Mouse (Mus musculus) hindbrain, embryonic 15.5 days (tissue): Measurements from ENCODE around the gene Frat2. TPM values are rescaled to one million over a fixed set of nuclear protein-coding genes. Genes with fewer than 3 reads are reported as not detected.
"Not testable (repeated sequence)": the region's sequence is repeated elsewhere in the genome, so short reads cannot be mapped to it uniquely, and the experiment has no call there.

Experiments used
- ATAC-seq: fragments of 200-750 bp; cut with Nextera tagmentation; 2 replicates; pipeline ENCODE4 v1.8.0; 2017; ENCODE audit warnings: low read depth, moderate number of reproducible peaks, moderate TSS enrichment; ENCODE audit not compliant: low FRiP score
- H3K27ac ChIP-seq: fragments of 300-500 bp; sonication (generic); replicated peaks from 2 replicates; pipeline ENCODE4 v1.5.1; 2015; ENCODE audit warnings: mild to moderate bottlenecking, inconsistent platforms
- H3K27me3 ChIP-seq: fragments of 300-500 bp; sonication (generic); 2 replicates; pipeline ENCODE4 v1.6.1; 2015; ENCODE audit warnings: control low read depth, inconsistent platforms
- H3K36me3 ChIP-seq: fragments of 300-500 bp; sonication (generic); 2 replicates; pipeline ENCODE4 v1.6.1; 2015; ENCODE audit warnings: control low read depth, inconsistent platforms
- H3K4me1 ChIP-seq: fragments of 300-500 bp; sonication (generic); replicated peaks from 2 replicates; pipeline ENCODE4 v1.6.1; 2015; ENCODE audit warnings: control low read depth, inconsistent platforms
- H3K4me2 ChIP-seq: fragments of 300-500 bp; sonication (generic); 2 replicates; pipeline ENCODE4 v1.6.1; 2015; ENCODE audit warnings: moderate library complexity, mild to moderate bottlenecking, inconsistent platforms
- H3K4me3 ChIP-seq: fragments of 300-500 bp; sonication (generic); 2 replicates; pipeline ENCODE4 v1.5.1; 2015; ENCODE audit warnings: mild to moderate bottlenecking, inconsistent platforms
- H3K9ac ChIP-seq: fragments of 300-500 bp; sonication (generic); 2 replicates; pipeline ENCODE4 v1.6.1; 2015; ENCODE audit warnings: inconsistent platforms
- H3K9me3 ChIP-seq: fragments of 300-500 bp; sonication (generic); 2 replicates; pipeline ENCODE4 v1.6.1; 2016; ENCODE audit warnings: control low read depth, inconsistent platforms
- WGBS: fragments of 180-500 bp; shearing (Covaris S2); methylation state at CpG from one replicate; pipeline ENCODE4 v1.1.7; 2015; 5-methylcytosine and 5-hydroxymethylcytosine counted together
- polyA plus RNA-seq: library from polyadenylated mRNA; unstranded; fragments of >200 nt; fragmentation: Nextera tagmentation; extraction: Ambion mirVana; gene quantifications from 2 replicates; pipeline ENCODE4 v1.2.1, GENCODE M21; 2015

The Frat2 gene
- polyA plus RNA-seq = 6.7 and 8.1 TPM in 2 replicates

DNA sequence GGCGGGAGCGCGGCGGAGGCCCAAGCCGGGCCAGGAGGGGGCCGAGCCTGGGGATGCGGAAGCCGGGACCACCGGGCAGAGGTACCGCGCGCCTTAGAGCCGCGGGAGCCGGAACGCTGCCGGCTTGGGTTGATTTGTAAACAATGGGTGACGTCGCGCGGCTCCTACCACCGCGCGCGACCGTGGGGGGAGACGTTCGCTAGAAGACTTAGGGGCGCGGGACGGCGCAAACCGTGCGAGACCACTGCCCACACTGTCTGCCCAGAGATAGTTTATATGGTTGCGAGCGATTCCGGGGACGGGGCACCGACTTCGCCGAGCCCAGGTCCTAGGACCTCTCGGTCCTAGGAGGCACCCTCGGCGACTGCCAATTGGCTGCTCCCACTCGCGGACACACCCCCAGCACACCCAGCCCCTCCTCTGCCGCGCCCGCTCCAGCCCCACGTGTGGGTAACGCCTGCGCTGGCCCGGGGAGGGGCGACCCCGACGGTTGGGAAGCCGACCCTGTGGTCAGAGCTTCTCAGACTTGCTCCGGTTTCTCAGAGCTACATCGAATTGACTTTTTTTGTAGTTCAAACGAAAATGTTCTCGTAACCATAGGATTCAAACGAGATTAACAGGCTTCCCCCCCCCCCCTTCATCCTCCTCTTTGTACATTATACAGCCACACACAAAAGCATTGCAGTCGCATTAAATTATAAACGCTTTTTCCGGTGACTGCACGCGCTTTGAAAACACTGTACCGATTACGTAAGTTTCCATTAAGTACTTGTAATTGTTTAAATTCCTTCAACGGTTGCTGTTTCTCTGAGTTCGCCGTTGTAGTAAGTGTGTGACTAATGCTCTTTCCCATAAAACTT is at the start of gene Frat2:
Gene Frat2, minus strand, starts transcription at position 141 of the 860 bp plus-strand sequence.
- ATAC-seq = peak; percentile 96

DNA sequence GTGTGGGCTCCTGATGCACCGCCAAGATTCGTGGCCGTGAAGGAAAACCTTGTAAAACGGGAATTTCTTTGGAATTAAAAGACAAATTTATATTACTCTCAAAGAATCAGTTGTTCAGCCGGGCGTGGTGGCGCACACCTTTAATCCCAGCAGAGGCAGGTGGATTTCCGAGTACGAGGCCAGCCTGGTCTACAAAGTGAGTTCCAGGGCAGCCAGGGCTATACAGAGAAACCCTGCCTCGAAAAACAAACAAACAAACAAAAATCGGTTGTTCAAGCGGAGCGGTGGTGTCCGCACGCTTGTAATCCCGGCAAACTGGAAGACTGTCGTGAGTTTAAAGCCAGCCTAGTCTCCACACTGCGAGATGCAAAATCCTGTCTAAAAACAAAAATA is 48.4 kb upstream of the Frat2 start:
- H3K4me3 ChIP-seq = peak overlapping the region; percentile 94
- H3K9ac ChIP-seq = peak overlapping the region; percentile 63
- no peaks in the 10 kb centered on the region for H3K27me3 ChIP-seq
- WGBS = 17% methylated on average over 18 of the region's 18 CpGs
- peak overlapping the region; percentile 81 for H3K4me2 ChIP-seq
- peak overlapping the region; percentile 60 for H3K27ac ChIP-seq
- peak; percentile 61; the same call in 1 of the 2 replicates for ATAC-seq
- no peaks in the 10 kb centered on the region for H3K9me3 ChIP-seq
- peaks cover 6% of the 10 kb centered on the region; the same call in 1 of the 2 replicates for H3K36me3 ChIP-seq
- H3K4me1 ChIP-seq = peaks cover 19% of the 10 kb centered on the region

More for the DNA sequence above, at the start of gene Frat2:
- Histone ChIP-seq H3K27ac (peak within 1 kb of the TSS; percentile 96), H3K9me3 (no peaks in the 10 kb centered on the region), H3K4me3 (peak within 1 kb of the TSS; percentile 61), H3K4me1 (peaks cover 35% of the 10 kb centered on the region), H3K4me2 (peak within 1 kb of the TSS; percentile 89), H3K36me3 (no peaks in the 10 kb centered on the region), H3K27me3 (no peaks in the 10 kb centered on the region), H3K9ac (peak within 1 kb of the TSS; percentile 58)
- under 1% methylated on average over 71 of the region's 72 CpGs for WGBS

DNA sequence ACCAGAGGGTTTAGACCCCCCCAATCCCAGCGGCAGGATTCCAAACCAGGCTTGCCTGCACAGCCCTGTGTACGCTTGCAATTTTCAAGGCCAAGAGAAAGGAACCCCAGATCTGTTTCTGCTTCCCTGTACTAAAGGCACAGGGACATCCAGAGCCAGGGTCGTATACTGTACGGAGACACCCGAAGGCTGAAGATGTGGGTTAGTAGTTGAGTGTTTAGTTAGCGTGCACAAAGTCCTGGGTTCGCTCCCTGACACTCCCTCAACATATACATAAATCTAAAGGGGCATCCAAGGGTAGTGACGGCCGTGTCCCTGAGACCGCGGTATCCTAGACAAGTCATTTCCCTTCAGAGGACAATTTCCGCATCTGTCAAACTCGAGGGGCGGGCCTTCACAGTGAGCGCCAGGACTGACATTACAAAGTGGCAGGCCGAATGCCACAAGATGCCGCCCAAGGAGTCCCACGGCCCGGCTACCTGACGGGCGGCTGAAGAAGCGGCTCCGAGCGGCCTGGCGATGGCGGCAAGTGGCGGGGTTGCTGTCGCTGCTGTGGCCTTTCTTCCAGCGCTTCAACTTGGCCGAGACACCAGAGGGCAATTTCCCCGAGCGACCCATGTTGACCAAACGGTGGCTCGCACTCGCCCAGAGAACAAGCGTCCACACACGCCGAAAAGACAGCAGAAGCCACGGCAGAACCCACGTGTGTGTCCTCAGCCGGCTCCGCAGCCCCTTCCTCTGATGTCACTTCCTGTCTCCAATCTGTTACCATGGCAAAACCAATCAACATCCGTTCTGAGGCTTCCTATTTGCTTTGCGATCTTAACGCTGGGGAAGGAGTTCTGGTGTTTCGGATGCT is 47.8 kb upstream of the Frat2 start, which contains the start of gene Rrp12:
Gene Rrp12, minus strand, starts transcription at position 714 of the 859 bp plus-strand sequence.
- peaks cover 19% of the 10 kb centered on the region for H3K4me1 ChIP-seq
- H3K27ac ChIP-seq = peak within 1 kb of the TSS; percentile 62
- H3K36me3 ChIP-seq = peaks cover 6% of the 10 kb centered on the region; the same call in 1 of the 2 replicates
- no peaks in the 10 kb centered on the region for H3K9me3 ChIP-seq
- H3K27me3 ChIP-seq = no peaks in the 10 kb centered on the region
- peak; percentile 98 for ATAC-seq
- 2% methylated on average over 46 of the region's 46 CpGs for WGBS
- peak within 1 kb of the TSS; percentile 63 for H3K9ac ChIP-seq
- peak within 1 kb of the TSS; percentile 81 for H3K4me2 ChIP-seq
- peak within 1 kb of the TSS; percentile 94 for H3K4me3 ChIP-seq

GRCm38 (mm10) chr19:41894959-41895358 is 47.0 kb upstream of the Frat2 start:
- Histone ChIP-seq H3K36me3 (peaks cover 11% of the 10 kb centered on the region; the same call in 1 of the 2 replicates), H3K4me3 (peak overlapping the region; percentile 94), H3K4me1 (peaks cover 19% of the 10 kb centered on the region), H3K9me3 (no peaks in the 10 kb centered on the region), H3K27ac (no peak overlapping the region), H3K27me3 (no peaks in the 10 kb centered on the region), H3K9ac (peak overlapping the region; percentile 63; the same call in 1 of the 2 replicates), H3K4me2 (peak overlapping the region; percentile 81)
- WGBS = 50% methylated on average over 7 of the region's 7 CpGs
- no peak for ATAC-seq

DNA sequence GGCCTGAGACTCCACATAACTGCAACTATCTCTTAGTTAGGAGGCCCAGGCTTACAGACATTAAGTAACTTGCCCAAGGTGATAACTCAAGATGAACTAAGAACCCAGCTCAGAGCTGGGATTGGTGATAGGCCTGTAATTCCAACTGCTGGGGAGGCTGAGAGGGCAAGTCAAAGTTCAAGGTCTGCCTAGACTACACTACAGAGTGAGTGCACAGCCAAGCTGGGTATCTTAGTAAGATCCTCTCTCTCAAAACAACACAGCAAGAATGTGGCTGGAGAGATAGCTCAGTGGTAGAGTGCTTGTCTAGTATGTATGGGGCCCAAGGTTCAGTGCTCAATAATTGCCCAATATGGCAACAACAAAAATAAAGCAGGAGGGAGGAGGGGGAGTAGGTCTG is 40.3 kb upstream of the Frat2 start:
- H3K4me3 ChIP-seq = no peak overlapping the region
- H3K27me3 ChIP-seq = no peaks in the 10 kb centered on the region
- no peak overlapping the region for H3K9ac ChIP-seq
- H3K36me3 ChIP-seq = peaks cover 62% of the 10 kb centered on the region
- H3K9me3 ChIP-seq = no peaks in the 10 kb centered on the region
- no peak overlapping the region for H3K27ac ChIP-seq
- ATAC-seq = no peak
- H3K4me1 ChIP-seq = no peaks in the 10 kb centered on the region
- no peak overlapping the region for H3K4me2 ChIP-seq

DNA sequence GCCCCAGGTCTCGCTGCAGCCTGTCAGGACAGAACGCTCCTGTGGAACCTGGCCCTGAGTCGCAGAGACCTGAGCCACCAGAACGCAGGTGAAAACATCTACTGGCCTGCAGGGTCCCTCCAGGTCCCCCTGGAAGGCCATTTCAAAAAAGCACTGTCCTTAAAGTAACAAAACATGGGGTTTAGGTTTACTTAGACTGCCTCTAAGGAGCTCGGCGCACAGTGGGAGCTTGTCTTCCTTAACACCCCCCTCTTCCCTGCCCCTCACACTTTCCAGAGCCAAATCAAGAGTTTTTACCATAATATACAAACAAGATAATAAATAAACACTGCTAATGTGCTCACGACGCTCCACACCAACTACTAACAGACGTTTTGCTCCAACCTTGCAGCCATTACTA is 36.0 kb upstream of the Frat2 start:
- Histone ChIP-seq H3K36me3 (peaks cover 69% of the 10 kb centered on the region), H3K4me1 (no peaks in the 10 kb centered on the region), H3K4me3 (no peak overlapping the region), H3K9ac (no peak overlapping the region), H3K27ac (no peak overlapping the region), H3K9me3 (no peaks in the 10 kb centered on the region), H3K4me2 (no peak overlapping the region), H3K27me3 (no peaks in the 10 kb centered on the region)
- ATAC-seq = no peak
- 93% methylated on average over 9 of the region's 9 CpGs for WGBS

- no peak for ATAC-seq
- Histone ChIP-seq H3K4me2 (no peak overlapping the region), H3K4me3 (no peak overlapping the region), H3K4me1 (no peaks in the 10 kb centered on the region), H3K36me3 (peaks cover 61% of the 10 kb centered on the region), H3K9me3 (no peaks in the 10 kb centered on the region), H3K9ac (no peak overlapping the region), H3K27ac (no peak overlapping the region), H3K27me3 (no peaks in the 10 kb centered on the region)
- 99% methylated on average over 4 of the region's 4 CpGs for WGBS
These were observed 33.9 kb upstream of the Frat2 start for GRCm38 (mm10) chr19:41881842-41882241.

- H3K9ac ChIP-seq = no peak overlapping the region
- H3K4me3 ChIP-seq = no peak overlapping the region
- H3K36me3 ChIP-seq = peaks cover 69% of the 10 kb centered on the region
- H3K27ac ChIP-seq = no peak overlapping the region
- no peak for ATAC-seq
- no peaks in the 10 kb centered on the region for H3K27me3 ChIP-seq
- 94% methylated on average over 14 of the region's 14 CpGs for WGBS
- no peak overlapping the region for H3K4me2 ChIP-seq
- H3K9me3 ChIP-seq = no peaks in the 10 kb centered on the region
- H3K4me1 ChIP-seq = no peaks in the 10 kb centered on the region
These were observed 26.4 kb upstream of the Frat2 start for GRCm38 (mm10) chr19:41874356-41874755.

GRCm38 (mm10) chr19:41872285-41872684 is 24.4 kb upstream of the Frat2 start:
- Histone ChIP-seq H3K27me3 (no peaks in the 10 kb centered on the region), H3K9ac (no peak overlapping the region), H3K9me3 (no peaks in the 10 kb centered on the region), H3K4me1 (no peaks in the 10 kb centered on the region), H3K27ac (no peak overlapping the region), H3K4me2 (no peak overlapping the region), H3K4me3 (no peak overlapping the region), H3K36me3 (peaks cover 77% of the 10 kb centered on the region)
- ATAC-seq = no peak
- WGBS = 90% methylated on average over 2 of the region's 2 CpGs

DNA sequence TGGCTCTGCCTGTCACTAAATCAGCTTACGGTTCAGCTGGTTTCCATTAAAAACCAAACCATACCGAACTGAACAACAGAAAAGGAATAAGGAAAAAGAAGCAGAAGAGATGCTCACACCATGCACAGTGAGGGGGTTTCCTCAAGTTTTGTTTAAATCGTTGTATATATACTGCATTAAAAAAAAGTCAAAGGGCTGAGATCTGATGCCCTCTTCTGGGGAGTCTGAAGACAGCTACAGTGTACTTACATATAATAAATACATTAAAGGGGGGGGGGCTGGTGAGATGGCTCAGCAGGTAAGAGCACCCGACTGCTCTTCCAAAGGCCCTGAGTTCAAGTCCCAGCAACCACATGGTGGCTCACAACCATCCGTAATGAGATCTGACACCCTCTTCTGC is 22.0 kb upstream of the Frat2 start:
- H3K36me3 ChIP-seq = peaks cover 75% of the 10 kb centered on the region
- H3K27ac ChIP-seq, H3K27me3 ChIP-seq, H3K4me2 ChIP-seq, H3K9me3 ChIP-seq, ATAC-seq, H3K4me1 ChIP-seq, H3K9ac ChIP-seq, H3K4me3 ChIP-seq: not testable (repeated sequence)
- 86% methylated on average over 5 of the region's 5 CpGs for WGBS

DNA sequence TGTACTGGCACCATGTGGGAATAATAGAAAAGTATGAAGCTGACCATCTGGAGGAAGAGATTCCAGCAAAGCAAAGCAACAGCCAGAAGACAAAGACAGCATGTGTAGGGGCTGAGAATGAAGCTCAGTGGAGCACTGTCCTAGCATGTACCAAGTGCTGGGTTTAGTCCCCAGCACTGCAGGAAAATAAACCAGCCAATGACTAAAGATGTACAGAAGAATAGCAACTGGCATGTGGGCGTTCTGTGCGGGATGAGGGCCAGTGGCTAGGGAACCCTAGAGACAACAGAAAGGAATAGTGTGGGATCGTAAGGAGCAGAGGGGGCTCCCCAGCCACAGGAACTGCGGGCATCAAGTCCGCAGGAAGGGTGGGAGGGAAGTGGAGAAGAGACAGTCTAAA is 21.4 kb upstream of the Frat2 start:
- Histone ChIP-seq H3K4me3 (no peak overlapping the region), H3K36me3 (peaks cover 71% of the 10 kb centered on the region), H3K4me1 (no peaks in the 10 kb centered on the region), H3K9me3 (no peaks in the 10 kb centered on the region), H3K9ac (no peak overlapping the region), H3K27me3 (no peaks in the 10 kb centered on the region), H3K4me2 (no peak overlapping the region), H3K27ac (no peak overlapping the region)
- 96% methylated on average over 5 of the region's 5 CpGs for WGBS
- no peak for ATAC-seq

DNA sequence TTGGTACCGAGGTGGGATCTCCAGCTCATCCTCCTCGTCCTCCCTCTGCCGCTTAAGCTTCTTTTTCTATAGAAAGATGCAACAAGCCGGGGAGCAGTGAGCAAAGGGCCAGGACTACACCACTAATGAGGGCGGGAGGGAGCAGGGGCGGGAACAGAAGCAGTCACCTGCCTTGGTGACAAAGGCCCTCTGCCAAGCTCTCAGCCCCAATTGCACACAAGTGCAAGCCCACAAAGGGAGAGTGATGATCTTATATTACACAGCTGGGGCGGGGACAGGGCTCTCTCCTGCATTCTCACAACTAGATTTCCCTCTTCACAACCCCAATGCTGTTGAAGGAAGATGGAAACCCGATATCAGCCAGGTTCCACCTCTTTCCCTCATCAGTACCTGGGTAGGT is 18.8 kb upstream of the Frat2 start:
- no peaks in the 10 kb centered on the region for H3K27me3 ChIP-seq
- H3K9me3 ChIP-seq = no peaks in the 10 kb centered on the region
- no peak overlapping the region for H3K4me3 ChIP-seq
- peaks cover 73% of the 10 kb centered on the region for H3K36me3 ChIP-seq
- no peak overlapping the region for H3K4me2 ChIP-seq
- whole genome bisulfite sequencing = 91% methylated on average over 8 of the region's 8 CpGs
- no peak for ATAC-seq
- no peak overlapping the region for H3K27ac ChIP-seq
- H3K9ac ChIP-seq = no peak overlapping the region
- no peaks in the 10 kb centered on the region for H3K4me1 ChIP-seq
